Mouse (Mus musculus) kidney, adult 2 months (tissue): ENCODE measurements at regions not wholly inside any gene's neighbourhood (a gene's known extent, or its start where the extent isn't known, plus 50 kb on each side); places are given as distances from the start of the nearest gene placed in this dataset.

Experiments
- CTCF ChIP-seq: fragments of 200-500 bp; conservative IDR thresholded peaks from 2 replicates; pipeline ENCODE4 v1.5.1; 2011; ENCODE audit warnings: low read depth, mild to moderate bottlenecking, control low read depth, low read length, moderate library complexity, mixed read lengths; ENCODE audit not compliant: insufficient read depth, insufficient read length
- POLR2A ChIP-seq: fragments of 200-500 bp; IDR thresholded peaks from one replicate; pipeline ENCODE4 v1.6.1; 2011; ENCODE audit warnings: low read depth, low read length, control low read depth

DNA sequence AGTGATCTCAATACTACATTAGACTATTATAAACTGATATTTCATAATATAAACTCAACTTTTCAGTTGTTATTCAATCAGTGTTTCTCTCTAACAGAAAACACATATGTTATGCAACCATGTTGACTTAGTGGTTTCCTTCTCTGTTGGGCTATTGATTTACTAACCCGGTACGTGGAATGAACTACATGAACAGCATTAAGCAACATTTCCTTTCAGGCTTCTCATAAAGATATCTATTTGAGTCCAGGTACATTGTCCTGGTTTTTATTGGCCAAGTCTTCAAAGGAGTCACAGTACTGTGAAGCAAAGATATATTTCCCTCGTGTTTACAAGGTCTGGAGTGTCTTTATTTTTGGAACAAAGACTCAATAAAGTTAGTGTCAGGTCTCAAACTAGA lies 173.1 kb upstream of the Ufl1 start:
- no peak for TF ChIP-seq CTCF
- TF ChIP-seq POLR2A, result no peak
